Mouse (Mus musculus): ENCODE data around the gene Fcor. TPM values are rescaled to one million over a fixed set of nuclear protein-coding genes. Genes with fewer than 3 reads are reported as not detected.

The Fcor gene
- polyA plus RNA-seq, 2 experiments, result 1.4 to 3.5 TPM

GRCm38 (mm10) chr8:3711646-3712045, 39.5 kb upstream of the Fcor start:
- ATAC-seq (ENCODE audit: insufficient read depth) (no peak; the same call in 1 of the 2 replicates), DNase-seq (ENCODE audit: low read depth in 3 of 3, low spot score in 3 of 3) (no peak)
- H3K27me3 ChIP-seq (ENCODE audit: control insufficient read depth, insufficient read depth, low read length), result no peaks in the 10 kb centered on the region
- H3K9ac ChIP-seq (replicated peaks), result no peak overlapping the region
- H3K4me1 ChIP-seq (replicated peaks; ENCODE audit: control insufficient read depth in 2 of 2, insufficient read depth in 2 of 2, low read length in 1 of 2), result peaks cover 0 to 12% of the 10 kb centered on the region in 2 experiments; a peak in 2 of 4 replicates
- peak overlapping the region; percentile 22; the same call in 1 of the 2 replicates for H3K4me2 ChIP-seq (ENCODE audit: low read depth)
- H3K4me3 ChIP-seq (ENCODE audit: insufficient read depth in 1 of 2, low read depth in 2 of 2, low read length in 2 of 2), result no peak overlapping the region
- 4% methylated on average over 2 of the region's 2 CpGs for WGBS (ENCODE audit: insufficient replicate concordance)
- TF ChIP-seq EP300 (IDR thresholded peaks at IDR 0.05; ENCODE audit: low read depth), result no peak
- TF ChIP-seq CTCF (IDR thresholded peaks at IDR 0.05; ENCODE audit: low read depth), result no peak
- no peaks in the 10 kb centered on the region for H3K36me3 ChIP-seq (replicated peaks; ENCODE audit: control insufficient read depth, insufficient read depth, low read depth)
- no peak overlapping the region for H3K27ac ChIP-seq
- H3K9me3 ChIP-seq (ENCODE audit: control insufficient read depth, low read length), result no peaks in the 10 kb centered on the region

GRCm38 (mm10) chr8:3710312-3710711, 38.1 kb upstream of the Fcor start:
- H3K4me1 ChIP-seq (replicated peaks; ENCODE audit: control insufficient read depth in 2 of 2, insufficient read depth in 2 of 2, low read length in 1 of 2), result peaks cover 0 to 12% of the 10 kb centered on the region in 2 experiments; a peak in 2 of 4 replicates
- no peak overlapping the region for H3K4me3 ChIP-seq (ENCODE audit: insufficient read depth in 1 of 2, low read depth in 2 of 2, low read length in 2 of 2)
- 55% methylated on average over 3 of the region's 3 CpGs for WGBS (ENCODE audit: insufficient replicate concordance)
- TF ChIP-seq CTCF (IDR thresholded peaks at IDR 0.05; ENCODE audit: low read depth) (no peak), EP300 (IDR thresholded peaks at IDR 0.05; ENCODE audit: low read depth) (no peak)
- DNase-seq (ENCODE audit: low read depth in 3 of 3, low spot score in 3 of 3), result no peak
- no peak overlapping the region for H3K9ac ChIP-seq (replicated peaks)
- ATAC-seq (ENCODE audit: insufficient read depth), result no peak
- H3K27me3 ChIP-seq (ENCODE audit: control insufficient read depth, insufficient read depth, low read length), result no peaks in the 10 kb centered on the region
- no peaks in the 10 kb centered on the region for H3K9me3 ChIP-seq (ENCODE audit: control insufficient read depth, low read length)
- H3K4me2 ChIP-seq (ENCODE audit: low read depth), result no peak overlapping the region
- no peaks in the 10 kb centered on the region for H3K36me3 ChIP-seq (replicated peaks; ENCODE audit: control insufficient read depth, insufficient read depth, low read depth)
- no peak overlapping the region for H3K27ac ChIP-seq

GRCm38 (mm10) chr8:3707611-3708010, 35.4 kb upstream of the Fcor start:
- H3K27ac ChIP-seq, result no peak overlapping the region
- 59% methylated on average over 7 of the region's 7 CpGs for WGBS (ENCODE audit: insufficient replicate concordance)
- no peak overlapping the region for H3K9ac ChIP-seq (replicated peaks)
- TF ChIP-seq EP300 (IDR thresholded peaks at IDR 0.05; ENCODE audit: low read depth) (no peak), CTCF (IDR thresholded peaks at IDR 0.05; ENCODE audit: low read depth) (no peak)
- no peaks in the 10 kb centered on the region for H3K36me3 ChIP-seq (replicated peaks; ENCODE audit: control insufficient read depth, insufficient read depth, low read depth)
- DNase-seq (ENCODE audit: low read depth in 3 of 3, low spot score in 3 of 3) (no peak), ATAC-seq (ENCODE audit: insufficient read depth) (no peak)
- peaks cover 0 to 12% of the 10 kb centered on the region in 2 experiments; a peak in 2 of 4 replicates for H3K4me1 ChIP-seq (replicated peaks; ENCODE audit: control insufficient read depth in 2 of 2, insufficient read depth in 2 of 2, low read length in 1 of 2)
- H3K4me3 ChIP-seq (ENCODE audit: insufficient read depth in 1 of 2, low read depth in 2 of 2, low read length in 2 of 2), result no peak overlapping the region
- no peaks in the 10 kb centered on the region for H3K27me3 ChIP-seq (ENCODE audit: control insufficient read depth, insufficient read depth, low read length)
- H3K9me3 ChIP-seq (ENCODE audit: control insufficient read depth, low read length), result no peaks in the 10 kb centered on the region
- no peak overlapping the region for H3K4me2 ChIP-seq (ENCODE audit: low read depth)

- Histone ChIP-seq H3K9me3 (ENCODE audit: control insufficient read depth, low read length) (no peaks in the 10 kb centered on the region), H3K4me3 (ENCODE audit: insufficient read depth in 1 of 2, low read depth in 2 of 2, low read length in 2 of 2) (no peak overlapping the region), H3K27me3 (ENCODE audit: control insufficient read depth, insufficient read depth, low read length) (no peaks in the 10 kb centered on the region), H3K4me1 (replicated peaks; ENCODE audit: control insufficient read depth in 2 of 2, insufficient read depth in 2 of 2, low read length in 1 of 2) (peaks cover 0 to 3% of the 10 kb centered on the region in 2 experiments; a peak in 2 of 4 replicates), H3K4me2 (ENCODE audit: low read depth) (no peak overlapping the region), H3K36me3 (replicated peaks; ENCODE audit: control insufficient read depth, insufficient read depth, low read depth) (no peaks in the 10 kb centered on the region), H3K27ac (no peak overlapping the region), H3K9ac (replicated peaks) (no peak overlapping the region)
- TF ChIP-seq CTCF (IDR thresholded peaks at IDR 0.05; ENCODE audit: low read depth) (peak; percentile 62), EP300 (IDR thresholded peaks at IDR 0.05; ENCODE audit: low read depth) (no peak)
- DNase-seq (ENCODE audit: low read depth in 3 of 3, low spot score in 3 of 3) (no peak), ATAC-seq (ENCODE audit: insufficient read depth) (no peak)
- WGBS (ENCODE audit: insufficient replicate concordance), result 30% methylated on average over 4 of the region's 4 CpGs
These were observed 33.5 kb upstream of the Fcor start for GRCm38 (mm10) chr8:3705711-3706110.

- Histone ChIP-seq H3K4me1 (replicated peaks; ENCODE audit: control insufficient read depth in 2 of 2, insufficient read depth in 2 of 2, low read length in 1 of 2) (no peaks in the 10 kb centered on the region), H3K27ac (no peak overlapping the region), H3K4me3 (ENCODE audit: insufficient read depth in 1 of 2, low read depth in 2 of 2, low read length in 2 of 2) (no peak overlapping the region), H3K36me3 (replicated peaks; ENCODE audit: control insufficient read depth, insufficient read depth, low read depth) (no peaks in the 10 kb centered on the region), H3K27me3 (ENCODE audit: control insufficient read depth, insufficient read depth, low read length) (no peaks in the 10 kb centered on the region), H3K9me3 (ENCODE audit: control insufficient read depth, low read length) (no peaks in the 10 kb centered on the region), H3K4me2 (ENCODE audit: low read depth) (no peak overlapping the region), H3K9ac (replicated peaks) (no peak overlapping the region)
- no peak for ATAC-seq (ENCODE audit: insufficient read depth)
- 84% methylated on average over 1 of the region's 1 CpGs for WGBS (ENCODE audit: insufficient replicate concordance)
- no peak for TF ChIP-seq CTCF (IDR thresholded peaks at IDR 0.05; ENCODE audit: low read depth)
- TF ChIP-seq EP300 (IDR thresholded peaks at IDR 0.05; ENCODE audit: low read depth), result no peak
- DNase-seq (ENCODE audit: low read depth in 3 of 3, low spot score in 3 of 3), result no peak
These were observed 29.3 kb upstream of the Fcor start for GRCm38 (mm10) chr8:3701491-3701890.
